Mouse (Mus musculus): ENCODE results near the gene Nfe2l2. TPM values are rescaled to one million over a fixed set of nuclear protein-coding genes. Genes with fewer than 3 reads are reported as not detected.

The Nfe2l2 gene
- polyA plus RNA-seq, 1 experiment from 2014 or later, result 7.8 TPM

GRCm38 (mm10) chr2:75733177-75733576 lies 28.7 kb upstream of the Nfe2l2 start:
- Histone ChIP-seq H3K9me3 (ENCODE audit: control insufficient read depth, low read length) (no peaks in the 10 kb centered on the region), H3K4me2 (ENCODE audit: low read depth, low read length) (no peak overlapping the region), H3K4me1 (ENCODE audit: control insufficient read depth, insufficient read depth, low read length) (no peaks in the 10 kb centered on the region), H3K36me3 (ENCODE audit: control insufficient read depth, insufficient read depth, low read length) (no peaks in the 10 kb centered on the region), H3K9ac (replicated peaks; ENCODE audit: low read depth, low read length) (no peak overlapping the region), H3K27ac (ENCODE audit: low read depth, low read length) (no peak overlapping the region), H3K4me3 (ENCODE audit: low read depth, low read length) (no peak overlapping the region), H3K27me3 (ENCODE audit: control insufficient read depth, insufficient read depth, low read length) (no peaks in the 10 kb centered on the region)
- 94% methylated on average over 7 of the region's 7 CpGs for WGBS
- ATAC-seq (ENCODE audit: low read depth), result no peak

GRCm38 (mm10) chr2:75731929-75732328 lies 27.5 kb upstream of the Nfe2l2 start:
- Histone ChIP-seq H3K9ac (replicated peaks; ENCODE audit: low read depth, low read length) (no peak overlapping the region), H3K9me3 (ENCODE audit: control insufficient read depth, low read length) (no peaks in the 10 kb centered on the region), H3K27ac (ENCODE audit: low read depth, low read length) (no peak overlapping the region), H3K4me2 (ENCODE audit: low read depth, low read length) (no peak overlapping the region), H3K4me1 (ENCODE audit: control insufficient read depth, insufficient read depth, low read length) (no peaks in the 10 kb centered on the region), H3K27me3 (ENCODE audit: control insufficient read depth, insufficient read depth, low read length) (no peaks in the 10 kb centered on the region), H3K4me3 (ENCODE audit: low read depth, low read length) (no peak overlapping the region), H3K36me3 (ENCODE audit: control insufficient read depth, insufficient read depth, low read length) (no peaks in the 10 kb centered on the region)
- no peak for ATAC-seq (ENCODE audit: low read depth)
- WGBS, result 52% methylated on average over 2 of the region's 2 CpGs

DNA sequence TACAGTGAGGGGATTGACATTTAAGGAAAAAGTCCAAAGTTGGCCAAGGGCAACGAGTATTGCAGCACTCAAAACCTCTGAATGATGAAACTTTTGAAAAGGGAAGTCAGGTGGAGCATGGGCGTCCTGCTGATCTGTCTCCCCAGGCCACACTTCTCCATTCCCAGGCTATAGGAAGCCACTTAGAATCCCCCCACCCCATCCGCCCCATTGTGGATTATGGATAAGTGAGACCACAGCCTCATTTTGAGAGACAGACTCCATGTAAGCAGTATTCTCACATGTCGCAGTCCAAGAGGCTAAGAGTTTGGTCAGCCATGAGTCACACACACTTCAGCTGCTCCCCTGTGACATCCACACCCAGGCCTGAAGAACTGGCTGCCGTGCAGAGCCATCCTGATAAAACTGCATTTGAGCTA lies 26.8 kb upstream of the Nfe2l2 start:
- H3K9me3 ChIP-seq (ENCODE audit: control insufficient read depth, low read length), result no peaks in the 10 kb centered on the region
- H3K9ac ChIP-seq (replicated peaks; ENCODE audit: low read depth, low read length), result no peak overlapping the region
- no peak overlapping the region for H3K4me2 ChIP-seq (ENCODE audit: low read depth, low read length)
- H3K4me3 ChIP-seq (ENCODE audit: low read depth, low read length), result no peak overlapping the region
- no peaks in the 10 kb centered on the region for H3K4me1 ChIP-seq (ENCODE audit: control insufficient read depth, insufficient read depth, low read length)
- 85% methylated on average over 5 of the region's 5 CpGs for WGBS
- H3K27ac ChIP-seq (ENCODE audit: low read depth, low read length), result no peak overlapping the region
- no peaks in the 10 kb centered on the region for H3K36me3 ChIP-seq (ENCODE audit: control insufficient read depth, insufficient read depth, low read length)
- H3K27me3 ChIP-seq (ENCODE audit: control insufficient read depth, insufficient read depth, low read length), result no peaks in the 10 kb centered on the region
- no peak for ATAC-seq (ENCODE audit: low read depth)

DNA sequence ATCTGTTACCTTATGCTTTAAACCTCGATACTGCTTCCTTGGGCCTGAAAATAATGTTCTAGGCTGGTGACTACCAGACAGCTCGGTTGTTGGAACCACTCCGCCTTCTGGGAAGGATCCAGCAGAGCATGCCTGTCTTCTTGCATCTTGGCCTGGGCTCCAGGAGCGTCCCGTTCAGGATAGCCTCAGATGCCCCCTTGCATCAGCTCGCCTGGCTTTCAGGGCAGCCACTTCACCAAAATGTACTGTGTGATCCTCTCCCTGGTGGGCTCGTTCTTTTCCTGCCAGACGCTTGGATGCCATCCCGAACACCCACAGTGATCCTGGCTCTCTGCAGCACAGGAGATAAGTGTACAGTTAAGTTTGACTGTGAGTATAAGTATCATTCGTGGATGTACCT lies 25.6 kb upstream of the Nfe2l2 start:
- H3K27ac ChIP-seq (ENCODE audit: low read depth, low read length), result no peak overlapping the region
- no peak overlapping the region for H3K4me2 ChIP-seq (ENCODE audit: low read depth, low read length)
- no peaks in the 10 kb centered on the region for H3K27me3 ChIP-seq (ENCODE audit: control insufficient read depth, insufficient read depth, low read length)
- no peaks in the 10 kb centered on the region for H3K9me3 ChIP-seq (ENCODE audit: control insufficient read depth, low read length)
- H3K4me3 ChIP-seq (ENCODE audit: low read depth, low read length), result no peak overlapping the region
- WGBS, result 90% methylated on average over 10 of the region's 10 CpGs
- no peak for ATAC-seq (ENCODE audit: low read depth)
- H3K36me3 ChIP-seq (ENCODE audit: control insufficient read depth, insufficient read depth, low read length), result no peaks in the 10 kb centered on the region
- H3K4me1 ChIP-seq (ENCODE audit: control insufficient read depth, insufficient read depth, low read length), result no peaks in the 10 kb centered on the region
- H3K9ac ChIP-seq (replicated peaks; ENCODE audit: low read depth, low read length), result no peak overlapping the region

DNA sequence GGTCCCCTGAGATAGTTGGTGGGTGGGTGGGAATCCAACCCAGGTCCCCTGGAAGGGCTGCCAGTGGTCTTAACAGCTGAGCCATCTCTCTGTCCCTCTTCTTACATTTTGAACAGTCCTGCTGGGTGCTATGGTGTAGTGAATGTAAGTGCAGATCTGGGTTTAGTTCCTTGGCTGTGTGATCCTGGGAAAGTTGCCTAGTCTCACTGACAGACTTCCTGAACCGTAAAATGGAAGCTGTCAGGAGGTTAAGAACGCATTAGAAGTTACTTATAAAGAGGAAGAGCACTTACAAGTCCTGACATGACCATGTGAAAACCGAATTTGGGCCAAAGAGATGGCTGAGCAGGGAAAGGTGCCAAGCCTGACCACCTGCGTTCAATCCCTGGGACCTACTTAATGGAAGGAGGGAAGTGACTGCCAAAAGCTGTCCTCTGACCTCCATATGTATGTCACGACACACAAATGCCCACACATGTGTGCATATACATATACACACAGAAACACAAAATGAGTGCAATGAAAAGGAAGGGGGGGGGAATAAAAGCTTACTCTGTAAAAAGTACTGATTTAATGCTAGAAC lies 20.5 kb upstream of the Nfe2l2 start:
- no peak for ATAC-seq (ENCODE audit: low read depth)
- 84% methylated on average over 5 of the region's 5 CpGs for WGBS

GRCm38 (mm10) chr2:75723481-75723880 lies 19.0 kb upstream of the Nfe2l2 start:
- Histone ChIP-seq H3K4me3 (ENCODE audit: low read depth, low read length) (no peak overlapping the region), H3K9me3 (ENCODE audit: control insufficient read depth, low read length) (no peaks in the 10 kb centered on the region), H3K4me1 (ENCODE audit: control insufficient read depth, insufficient read depth, low read length) (no peaks in the 10 kb centered on the region), H3K27ac (ENCODE audit: low read depth, low read length) (no peak overlapping the region), H3K27me3 (ENCODE audit: control insufficient read depth, insufficient read depth, low read length) (no peaks in the 10 kb centered on the region), H3K4me2 (ENCODE audit: low read depth, low read length) (no peak overlapping the region), H3K36me3 (ENCODE audit: control insufficient read depth, insufficient read depth, low read length) (no peaks in the 10 kb centered on the region), H3K9ac (replicated peaks; ENCODE audit: low read depth, low read length) (no peak overlapping the region)
- no peak for ATAC-seq (ENCODE audit: low read depth)
- 95% methylated on average over 8 of the region's 8 CpGs for WGBS

More for the DNA sequence above, 20.5 kb upstream of the Nfe2l2 start:
- Histone ChIP-seq H3K27ac (ENCODE audit: low read depth, low read length) (no peak overlapping the region), H3K4me2 (ENCODE audit: low read depth, low read length) (no peak overlapping the region), H3K36me3 (ENCODE audit: control insufficient read depth, insufficient read depth, low read length) (no peaks in the 10 kb centered on the region), H3K27me3 (ENCODE audit: control insufficient read depth, insufficient read depth, low read length) (no peaks in the 10 kb centered on the region), H3K4me1 (ENCODE audit: control insufficient read depth, insufficient read depth, low read length) (no peaks in the 10 kb centered on the region), H3K4me3 (ENCODE audit: low read depth, low read length) (no peak overlapping the region), H3K9ac (replicated peaks; ENCODE audit: low read depth, low read length) (no peak overlapping the region), H3K9me3 (ENCODE audit: control insufficient read depth, low read length) (no peaks in the 10 kb centered on the region)

GRCm38 (mm10) chr2:75722893-75723292 lies 18.5 kb upstream of the Nfe2l2 start:
- Histone ChIP-seq H3K4me3 (ENCODE audit: low read depth, low read length) (no peak overlapping the region), H3K27ac (ENCODE audit: low read depth, low read length) (no peak overlapping the region), H3K4me2 (ENCODE audit: low read depth, low read length) (no peak overlapping the region), H3K36me3 (ENCODE audit: control insufficient read depth, insufficient read depth, low read length) (no peaks in the 10 kb centered on the region), H3K9ac (replicated peaks; ENCODE audit: low read depth, low read length) (no peak overlapping the region), H3K9me3 (ENCODE audit: control insufficient read depth, low read length) (no peaks in the 10 kb centered on the region), H3K4me1 (ENCODE audit: control insufficient read depth, insufficient read depth, low read length) (no peaks in the 10 kb centered on the region), H3K27me3 (ENCODE audit: control insufficient read depth, insufficient read depth, low read length) (no peaks in the 10 kb centered on the region)
- WGBS, result 50% methylated on average over 5 of the region's 5 CpGs
- no peak for ATAC-seq (ENCODE audit: low read depth)

GRCm38 (mm10) chr2:75720236-75721027 lies 16.0 kb upstream of the Nfe2l2 start:
- Histone ChIP-seq H3K27ac (ENCODE audit: low read depth, low read length) (no peak overlapping the region), H3K9me3 (ENCODE audit: control insufficient read depth, low read length) (no peaks in the 10 kb centered on the region), H3K36me3 (ENCODE audit: control insufficient read depth, insufficient read depth, low read length) (no peaks in the 10 kb centered on the region), H3K4me1 (ENCODE audit: control insufficient read depth, insufficient read depth, low read length) (no peaks in the 10 kb centered on the region), H3K9ac (replicated peaks; ENCODE audit: low read depth, low read length) (no peak overlapping the region), H3K27me3 (ENCODE audit: control insufficient read depth, insufficient read depth, low read length) (no peaks in the 10 kb centered on the region), H3K4me3 (ENCODE audit: low read depth, low read length) (no peak overlapping the region), H3K4me2 (ENCODE audit: low read depth, low read length) (no peak overlapping the region)
- WGBS, result 86% methylated on average over 11 of the region's 11 CpGs
- ATAC-seq (ENCODE audit: low read depth), result no peak

- H3K27ac ChIP-seq (ENCODE audit: low read depth, low read length), result no peak overlapping the region
- H3K4me2 ChIP-seq (ENCODE audit: low read depth, low read length), result no peak overlapping the region
- no peak overlapping the region for H3K4me3 ChIP-seq (ENCODE audit: low read depth, low read length)
- no peak for ATAC-seq (ENCODE audit: low read depth)
- H3K9ac ChIP-seq (replicated peaks; ENCODE audit: low read depth, low read length), result no peak overlapping the region
- H3K9me3 ChIP-seq (ENCODE audit: control insufficient read depth, low read length), result no peaks in the 10 kb centered on the region
- H3K27me3 ChIP-seq (ENCODE audit: control insufficient read depth, insufficient read depth, low read length), result no peaks in the 10 kb centered on the region
- H3K4me1 ChIP-seq (ENCODE audit: control insufficient read depth, insufficient read depth, low read length), result no peaks in the 10 kb centered on the region
- 77% methylated on average over 3 of the region's 3 CpGs for WGBS
- H3K36me3 ChIP-seq (ENCODE audit: control insufficient read depth, insufficient read depth, low read length), result no peaks in the 10 kb centered on the region
These were observed 15.0 kb upstream of the Nfe2l2 start for GRCm38 (mm10) chr2:75719331-75719869.
